In genomic region chr13:96717821-96718220, GRCm38 (mm10) we compare ENCODE assay signal across 13 mouse cellular contexts.
DNase-seq lines count a peak whose midpoint lies in the region.
"Had no signal": no experiment of that assay in that cellular context is flagged by ENCODE, and none has a peak within 500 bp of the region (broad histone marks: within the 10 kb centered on the region; RNA-seq: fewer than 3 reads in every experiment).

No protein-coding gene starts in this region.

- DNase-seq in fat pad, adult 2 months (ENCODE audit: extremely low read depth, low read depth, low spot score) = peak; percentile 96
- no peak for DNase-seq in left cerebral cortex, adult 9 months (ENCODE audit: low spot score in 2 of 2)
- DNase-seq: adrenal gland, adult 2 months; adrenal gland, adult 8-10 months; adrenal gland, postnatal 10 days; adrenal gland, postnatal 14 days; adrenal gland, postnatal 25 days; adrenal gland, postnatal 36 days; B cell, adult 2 months; cerebellum, adult 11 months; cerebellum, adult 11-12 months; cerebellum, adult 18-20 months; cerebellum, adult 2 months had no signal
